Mouse (Mus musculus): ENCODE results near the gene Ttll8. TPM values are rescaled to one million over a fixed set of nuclear protein-coding genes. Genes with fewer than 3 reads are reported as not detected.

The Ttll8 gene
- total RNA-seq, 4 experiments from 2014 or later, result not detected

DNA sequence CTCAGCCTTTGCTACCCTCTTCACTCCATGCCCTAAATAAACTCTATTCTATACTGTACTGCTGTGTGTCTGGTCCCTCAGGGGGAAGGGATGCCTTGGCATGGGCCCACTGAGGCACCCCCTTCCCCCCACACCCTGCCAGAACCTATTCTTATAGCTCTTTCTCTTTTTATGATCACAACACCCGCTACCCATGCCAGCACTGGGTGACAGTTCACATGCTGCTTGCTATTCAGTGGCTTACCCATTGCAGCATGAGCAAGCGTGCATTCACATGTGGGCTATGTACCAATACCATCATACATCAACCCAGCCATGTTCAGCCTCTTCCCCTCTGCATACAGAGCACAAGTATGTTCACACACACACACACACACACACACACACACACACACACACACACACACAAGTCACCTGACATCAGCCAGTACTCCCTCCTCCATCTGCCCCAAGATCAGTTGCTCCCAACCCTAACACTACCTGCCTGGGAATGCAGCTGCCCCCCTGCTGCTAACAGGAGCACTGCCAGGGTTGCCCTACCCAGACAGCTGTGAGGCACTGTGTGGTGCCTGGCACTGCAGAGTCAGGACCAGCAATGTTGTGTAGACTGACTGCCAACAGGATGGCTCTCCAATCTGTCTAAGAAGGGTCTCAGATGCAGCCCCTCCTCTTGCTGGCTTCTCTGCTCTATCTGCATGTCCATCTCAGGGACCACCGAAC is 112.5 kb downstream of the Ttll8 start:
- no peak for DNase-seq (ENCODE audit: low spot score in 2 of 2)

DNA sequence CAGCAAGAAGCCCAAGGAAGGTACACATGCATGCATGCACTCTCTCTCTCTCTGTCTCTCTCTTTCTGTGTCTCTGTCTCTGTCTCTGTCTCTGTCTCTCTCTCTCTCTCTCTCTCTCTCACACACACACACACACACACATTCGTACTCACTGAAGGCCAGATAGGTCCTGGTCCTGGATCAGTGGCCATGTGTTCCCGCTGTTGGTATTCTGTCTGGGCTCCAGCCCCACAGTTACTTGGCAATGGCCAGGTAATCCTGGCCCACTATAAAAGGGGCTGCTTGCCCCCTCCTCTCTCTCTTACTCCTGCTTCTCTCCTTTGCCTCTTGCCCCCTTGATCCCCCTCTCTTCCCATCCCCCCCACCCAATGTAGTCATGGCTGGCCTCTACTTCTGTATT is 113.1 kb downstream of the Ttll8 start:
- DNase-seq (ENCODE audit: low spot score in 2 of 2), result no peak

Other genes with a start within 250 kb of the Ttll8 start
- gene Brd1, start 220.2 kb downstream of the Ttll8 start, total RNA-seq (2022), result 10 to 100 TPM; 23.3 to 26.7 (median 26.1) TPM
- 10 to 100 TPM; 15.4 to 21.4 (median 16.2) TPM for gene Zbed4, start 202.8 kb downstream of the Ttll8 start, total RNA-seq (2022)
- gene Alg12, start 135.1 kb downstream of the Ttll8 start, total RNA-seq (2022), result 1 to 10 TPM; 2.5 to 5.6 (median 3.7) TPM
- 1 to 10 TPM; 6.5 to 9.4 (median 8.1) TPM for gene Creld2, start 134.8 kb downstream of the Ttll8 start, total RNA-seq (2022)
- 10 to 100 TPM; 19.5 to 42.9 (median 25.7) TPM for gene Pim3, start 92.2 kb downstream of the Ttll8 start, total RNA-seq (2022)
- gene Mlc1, start 24.6 kb upstream of the Ttll8 start, total RNA-seq (2022), result under 1 TPM in 1 of 4 experiments, not detected in 3; 0.09 TPM
- gene Mov10l1, start 28.5 kb upstream of the Ttll8 start, total RNA-seq (2022), result not detected
- not detected for gene Panx2, start 105.3 kb upstream of the Ttll8 start, total RNA-seq (2022)
- gene Trabd, start 120.7 kb upstream of the Ttll8 start, total RNA-seq (2022), result 10 to 100 TPM; 31.9 to 40.9 (median 33.1) TPM
- gene Selenoo, start 134.7 kb upstream of the Ttll8 start, total RNA-seq (2022), result 10 to 100 TPM; 12.2 to 16.6 (median 12.8) TPM
- gene Tubgcp6, start 168.7 kb upstream of the Ttll8 start, total RNA-seq (2022), result 1 to 10 TPM; 7.4 to 7.9 (median 7.6) TPM
- 1 to 10 TPM; 5.4 to 8.2 (median 7.2) TPM for gene Hdac10, start 174.3 kb upstream of the Ttll8 start, total RNA-seq (2022)
- gene Mapk12, start 186.3 kb upstream of the Ttll8 start, total RNA-seq (2022), result 100 to 1,000 TPM; 123 to 153 (median 139) TPM
- gene Mapk11, start 195.2 kb upstream of the Ttll8 start, total RNA-seq (2022), result 1 to 10 TPM in 2 of 4 experiments, under 1 TPM in 2; 0.70 to 1.3 (median 0.97) TPM
- 1 to 10 TPM; 4.5 to 6.3 (median 5.3) TPM for gene Plxnb2, start 226.4 kb upstream of the Ttll8 start, total RNA-seq (2022)
- gene Dennd6b, start 242.1 kb upstream of the Ttll8 start, total RNA-seq (2022), result 1 to 10 TPM; 8.3 to 9.4 (median 9.2) TPM